Mouse (Mus musculus) bone marrow macrophage, adult 2 months (primary cell): ENCODE results near the gene A030003K21Rik. TPM values are rescaled to one million over a fixed set of nuclear protein-coding genes. Genes with fewer than 3 reads are reported as not detected.
"Not testable (repeated sequence)": the region's sequence is repeated elsewhere in the genome, so short reads cannot be mapped to it uniquely, and the experiment has no call there.

Experiments used
- H3K27ac ChIP-seq: 2 replicates; pipeline ENCODE4 v1.5.1; 2012; ENCODE audit warnings: low read depth, low read length; ENCODE audit not compliant: insufficient read depth
- H3K4me1 ChIP-seq: 2 replicates; pipeline ENCODE4 v1.6.1; 2012; ENCODE audit warnings: low read length; ENCODE audit not compliant: control insufficient read depth, insufficient read depth
- H3K4me3 ChIP-seq: 2 replicates; pipeline ENCODE4 v1.5.1; 2012; ENCODE audit warnings: mild to moderate bottlenecking, low read length, moderate library complexity; ENCODE audit not compliant: insufficient read depth
- CTCF ChIP-seq: IDR thresholded peaks from 2 replicates; pipeline ENCODE4 v1.5.1; 2012; ENCODE audit warnings: low read depth, mild to moderate bottlenecking, low read length, moderate library complexity
- POLR2A ChIP-seq: IDR thresholded peaks from 2 replicates; pipeline ENCODE4 v1.6.1; 2012; ENCODE audit warnings: mild to moderate bottlenecking, low read depth, low read length, borderline replicate concordance
- polyA plus RNA-seq: library from polyadenylated mRNA; stranded (reverse); fragments of >200 nt; gene quantifications from 2 replicates; pipeline ENCODE4 v1.2.4, GENCODE M21; 2012; ENCODE audit not compliant: missing spikeins, insufficient read depth, insufficient read length

A030003K21Rik gene
- polyA plus RNA-seq: not detected in 2 replicates

DNA sequence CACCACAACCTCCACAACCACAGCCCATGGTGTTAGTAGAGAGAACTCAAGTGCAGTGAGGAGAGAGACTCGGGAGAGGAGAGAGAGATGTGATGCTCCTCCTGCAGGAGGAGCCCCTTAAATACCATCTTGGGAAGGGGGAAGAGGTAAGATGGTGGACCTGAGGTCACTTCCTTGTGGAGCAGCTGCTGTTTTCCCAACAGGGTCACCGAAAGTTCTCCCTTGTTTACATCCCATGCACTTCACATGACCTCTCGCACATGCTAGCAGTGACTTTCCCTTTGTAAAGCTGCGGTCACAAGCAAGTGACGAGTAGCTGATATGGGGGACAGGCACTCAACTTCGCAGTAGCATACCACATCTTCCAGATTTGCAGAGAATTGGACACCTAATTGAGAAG, at the start of gene A030003K21Rik:
A030003K21Rik (minus strand) TSS at position 94 of the 400 bp plus-strand sequence.
- not testable (repeated sequence) for H3K27ac ChIP-seq, H3K4me1 ChIP-seq, H3K4me3 ChIP-seq

DNA sequence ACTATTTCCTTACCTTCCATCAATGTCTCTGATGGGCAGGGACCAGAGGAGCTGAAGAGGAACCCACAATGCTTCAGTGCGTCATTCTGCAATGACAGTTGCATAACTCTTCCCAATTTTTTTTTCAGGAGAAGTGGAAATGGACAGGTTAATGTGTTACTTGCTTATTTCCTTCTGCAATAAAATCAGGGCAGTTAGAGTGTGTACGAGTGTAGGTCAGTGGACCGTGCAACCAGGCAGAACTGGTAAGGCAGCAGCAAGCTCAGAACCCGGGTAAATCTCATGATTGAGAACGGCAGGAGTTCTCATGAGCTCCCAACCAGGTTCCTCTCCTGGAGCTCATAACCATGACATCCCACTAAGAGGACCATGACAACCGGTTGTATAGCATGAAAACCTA, 48.9 kb upstream of the A030003K21Rik start:
- H3K4me1 ChIP-seq: no peaks in the 10 kb centered on the region
- TF ChIP-seq POLR2A (no peak), CTCF (no peak)
- H3K4me3 ChIP-seq: no peak overlapping the region
- H3K27ac ChIP-seq: no peak overlapping the region

DNA sequence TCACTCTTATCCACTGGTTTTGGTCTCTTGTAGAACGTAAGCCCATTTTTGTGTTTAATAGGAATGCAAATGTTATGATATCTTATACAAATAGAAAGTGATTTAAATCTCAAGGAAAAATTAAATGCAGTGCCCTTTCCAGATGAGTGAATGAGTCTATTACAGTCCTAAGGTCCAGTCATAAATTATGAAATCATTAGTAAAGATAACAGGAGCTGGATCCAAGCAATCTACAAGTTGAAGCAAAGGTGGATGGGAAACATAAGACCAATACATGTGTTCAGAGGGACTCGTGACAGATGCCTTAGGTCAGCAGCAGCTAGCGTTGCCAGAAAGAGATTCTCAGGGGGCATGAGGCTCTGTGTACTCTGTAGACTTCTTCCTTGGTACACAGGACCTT, 48.4 kb upstream of the A030003K21Rik start:
- Histone ChIP-seq H3K4me1 (no peaks in the 10 kb centered on the region), H3K27ac (no peak overlapping the region), H3K4me3 (no peak overlapping the region)
- TF ChIP-seq CTCF (no peak), POLR2A (no peak)

DNA sequence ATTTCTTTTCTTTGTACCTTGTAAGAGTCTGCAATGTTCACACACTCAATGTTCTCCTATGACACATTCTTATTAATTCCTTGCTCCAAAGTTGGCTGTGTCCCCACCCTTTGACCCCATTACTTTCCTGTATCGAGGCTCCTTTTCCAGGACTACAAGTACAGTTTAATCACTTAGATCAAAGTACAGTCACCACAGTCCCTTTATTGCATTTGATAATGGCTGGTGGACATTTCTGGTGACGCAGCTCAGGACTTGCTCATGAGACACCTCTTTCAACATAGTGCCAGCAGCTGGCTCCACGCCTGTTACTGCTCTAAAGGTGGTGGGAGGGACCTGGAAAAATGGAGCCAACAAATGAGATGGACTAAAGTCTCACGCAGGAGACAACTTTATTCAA, 47.9 kb upstream of the A030003K21Rik start:
- Histone ChIP-seq H3K27ac (no peak overlapping the region), H3K4me3 (no peak overlapping the region), H3K4me1 (no peaks in the 10 kb centered on the region)
- TF ChIP-seq POLR2A (no peak), CTCF (no peak)

DNA sequence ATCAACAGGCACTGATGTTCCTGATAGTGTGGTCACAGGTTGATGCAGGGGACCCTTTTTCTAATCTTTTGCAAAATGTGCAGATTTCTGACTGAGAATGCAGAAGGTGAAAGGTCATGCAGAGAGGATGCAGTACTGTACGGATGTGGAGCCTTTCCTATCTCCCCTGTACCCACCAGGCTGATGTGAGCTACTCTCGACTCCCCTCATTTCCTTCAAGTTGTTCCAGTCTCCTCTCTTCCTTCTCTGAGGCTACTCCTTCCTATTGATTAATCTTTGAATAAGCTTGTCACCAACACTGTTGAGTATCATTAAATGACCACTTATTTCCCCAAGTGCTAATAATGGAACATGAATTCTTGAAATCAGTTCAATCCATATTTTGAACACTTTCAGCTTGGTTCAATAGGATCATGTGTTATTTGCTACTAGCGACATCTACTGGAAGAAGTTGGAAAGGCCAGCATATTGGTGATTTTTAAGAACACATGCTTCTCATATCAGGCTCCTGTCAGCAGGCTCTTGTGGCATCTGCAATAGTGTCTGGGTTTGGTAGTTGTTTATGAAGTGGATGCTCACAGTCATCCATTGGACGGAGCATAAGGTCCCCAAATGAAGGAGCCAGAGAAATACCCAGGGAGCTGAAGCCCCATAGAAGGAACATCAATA, 44.5 kb upstream of the A030003K21Rik start:
- no peak overlapping the region for H3K27ac ChIP-seq
- TF ChIP-seq CTCF (no peak), POLR2A (no peak)
- H3K4me3 ChIP-seq: no peak overlapping the region
- no peaks in the 10 kb centered on the region for H3K4me1 ChIP-seq

DNA sequence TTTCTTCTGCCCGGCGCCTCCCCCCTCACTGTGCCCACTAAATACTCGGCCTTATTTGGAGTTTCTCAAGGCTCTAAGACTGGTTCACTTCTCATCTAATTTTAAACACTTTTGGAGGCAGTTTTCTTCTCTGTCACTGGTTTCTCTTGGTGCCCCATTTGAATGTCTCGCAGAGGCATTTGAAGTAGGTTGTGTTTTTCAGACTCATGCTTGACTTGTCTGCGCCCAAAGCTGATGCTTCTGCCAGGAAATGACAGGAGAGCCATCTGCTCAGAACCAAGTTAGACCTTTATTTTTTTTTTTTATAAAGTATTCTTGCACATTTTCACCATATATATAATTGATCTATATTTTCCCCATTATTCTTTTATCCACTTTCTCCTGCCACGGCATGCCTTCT, 43.5 kb upstream of the A030003K21Rik start:
- TF ChIP-seq POLR2A (no peak), CTCF (no peak)
- H3K4me1 ChIP-seq: no peaks in the 10 kb centered on the region

DNA sequence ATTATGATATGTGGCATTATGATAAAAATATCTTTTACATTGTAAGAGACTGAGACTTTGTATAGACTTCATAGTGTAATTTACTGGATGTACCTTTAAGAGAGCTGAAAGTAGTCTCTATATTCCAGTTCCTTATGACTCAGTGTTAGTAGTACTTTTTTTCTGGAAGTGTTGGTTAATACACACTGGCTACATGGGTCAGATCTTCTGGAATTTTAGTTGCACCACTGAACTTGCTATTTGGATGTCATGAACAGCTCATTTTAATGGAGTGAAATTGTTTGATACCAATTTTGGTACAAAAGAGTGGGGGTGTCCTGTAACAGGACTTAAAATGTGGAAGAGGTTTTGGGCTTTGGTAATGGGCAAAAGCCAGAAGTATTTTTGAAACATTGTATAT, 34.7 kb upstream of the A030003K21Rik start:
- Histone ChIP-seq H3K27ac (no peak overlapping the region), H3K4me3 (no peak overlapping the region), H3K4me1 (peaks cover 5% of the 10 kb centered on the region)
- TF ChIP-seq POLR2A (no peak), CTCF (no peak)

More for the DNA sequence above, 43.5 kb upstream of the A030003K21Rik start:
- Histone ChIP-seq H3K4me3 (no peak overlapping the region), H3K27ac (no peak overlapping the region)

DNA sequence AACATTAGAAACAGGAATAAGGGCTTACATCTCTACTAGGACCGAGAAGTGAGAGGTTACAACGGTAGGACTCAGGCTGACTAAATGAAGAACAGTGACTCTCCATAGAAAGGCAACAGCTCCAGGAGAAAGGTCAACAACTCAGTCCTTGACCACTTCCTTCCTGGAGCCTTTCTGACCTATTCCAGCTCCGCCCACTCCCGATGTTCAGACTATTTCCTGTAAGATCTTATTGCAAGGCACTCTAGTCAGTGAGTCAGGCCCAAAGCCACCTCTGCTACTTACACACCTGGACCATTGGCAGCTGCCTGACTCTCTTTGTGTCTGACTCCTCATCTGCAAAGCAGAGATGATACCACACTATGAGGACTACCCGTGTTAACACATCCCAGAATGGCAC, 32.6 kb upstream of the A030003K21Rik start:
- TF ChIP-seq CTCF (no peak), POLR2A (no peak)
- H3K27ac ChIP-seq: no peak overlapping the region

DNA sequence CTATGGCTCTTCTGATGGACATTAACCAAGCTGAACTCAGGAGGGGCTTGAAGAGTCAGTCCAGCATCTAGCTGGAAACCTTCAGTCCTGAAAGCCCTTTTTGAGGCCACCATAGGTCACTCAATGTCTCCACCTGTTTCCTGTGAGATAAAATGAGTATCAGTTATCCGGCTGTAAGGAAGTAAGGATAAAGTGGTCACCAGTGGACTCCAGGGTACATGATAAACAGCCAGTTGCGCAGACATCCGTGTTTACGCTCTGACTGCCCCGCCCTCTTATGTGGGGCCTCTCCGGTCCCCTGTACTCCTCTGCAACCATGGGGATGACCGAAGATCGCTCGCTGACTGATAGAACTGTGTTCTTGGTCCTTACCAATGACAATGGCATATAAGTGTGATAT, 31.2 kb upstream of the A030003K21Rik start:
- peaks cover 5% of the 10 kb centered on the region for H3K4me1 ChIP-seq
- no peak overlapping the region for H3K27ac ChIP-seq

More for the DNA sequence above, 32.6 kb upstream of the A030003K21Rik start:
- no peak overlapping the region for H3K4me3 ChIP-seq
- peaks cover 5% of the 10 kb centered on the region for H3K4me1 ChIP-seq

DNA sequence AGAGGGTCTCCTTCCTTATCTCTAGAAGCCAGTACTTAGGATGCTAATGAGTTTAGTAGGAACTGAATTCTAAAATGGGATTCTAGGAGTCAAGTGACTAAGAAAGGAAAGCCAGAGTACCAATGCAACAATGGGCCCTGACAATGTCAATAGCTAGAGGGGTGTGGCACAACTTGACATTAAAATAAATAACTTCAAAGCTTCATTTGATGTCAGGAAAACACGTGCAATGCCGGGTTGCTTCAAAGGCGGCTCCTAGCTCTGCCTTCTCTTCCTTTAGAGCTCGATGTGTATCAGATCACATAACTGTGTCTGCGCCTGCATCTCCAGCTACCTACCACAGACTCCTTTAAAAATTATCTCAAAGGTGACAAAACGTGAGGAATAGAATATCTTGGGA, 30.7 kb upstream of the A030003K21Rik start:
- Histone ChIP-seq H3K4me1 (peaks cover 5% of the 10 kb centered on the region), H3K4me3 (no peak overlapping the region), H3K27ac (no peak overlapping the region)
- no peak for TF ChIP-seq POLR2A
- TF ChIP-seq CTCF: no peak

More for the DNA sequence above, 31.2 kb upstream of the A030003K21Rik start:
- TF ChIP-seq CTCF (no peak), POLR2A (no peak)
- H3K4me3 ChIP-seq: no peak overlapping the region

DNA sequence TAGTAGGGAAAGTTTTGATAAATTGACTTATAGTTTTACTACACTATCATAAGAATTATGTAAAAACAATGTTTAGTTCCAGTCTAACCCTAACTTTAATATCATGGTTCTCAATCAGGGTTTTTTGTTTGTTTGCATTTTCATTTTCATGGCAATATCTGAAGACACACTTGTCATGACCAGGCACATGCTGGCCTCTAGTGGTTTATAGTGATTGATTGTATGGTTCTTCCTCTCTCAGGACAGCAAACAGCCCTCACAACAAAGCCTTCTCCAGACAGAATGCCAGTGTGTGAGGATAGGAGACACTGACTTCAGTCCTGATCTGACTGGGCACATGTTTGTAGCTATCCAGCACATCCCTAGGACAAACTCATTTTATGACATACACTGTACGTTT, 30.1 kb upstream of the A030003K21Rik start:
- Histone ChIP-seq H3K4me3 (no peak overlapping the region), H3K27ac (no peak overlapping the region), H3K4me1 (peaks cover 5% of the 10 kb centered on the region)
- TF ChIP-seq CTCF: no peak
